Mouse (Mus musculus) C2C12 (cell line): ENCODE results near the gene Map10.

ENCODE experiments used
- CEBPB ChIP-seq: IDR thresholded peaks from one replicate; pipeline ENCODE4 v1.6.1; 2011; ENCODE audit warnings: low read depth, mild to moderate bottlenecking, control low read depth, moderate library complexity
- CTCF ChIP-seq: IDR thresholded peaks from one replicate; pipeline ENCODE4 v1.5.1; 2011; ENCODE audit not compliant: control insufficient read depth, insufficient read depth, insufficient read length

DNA sequence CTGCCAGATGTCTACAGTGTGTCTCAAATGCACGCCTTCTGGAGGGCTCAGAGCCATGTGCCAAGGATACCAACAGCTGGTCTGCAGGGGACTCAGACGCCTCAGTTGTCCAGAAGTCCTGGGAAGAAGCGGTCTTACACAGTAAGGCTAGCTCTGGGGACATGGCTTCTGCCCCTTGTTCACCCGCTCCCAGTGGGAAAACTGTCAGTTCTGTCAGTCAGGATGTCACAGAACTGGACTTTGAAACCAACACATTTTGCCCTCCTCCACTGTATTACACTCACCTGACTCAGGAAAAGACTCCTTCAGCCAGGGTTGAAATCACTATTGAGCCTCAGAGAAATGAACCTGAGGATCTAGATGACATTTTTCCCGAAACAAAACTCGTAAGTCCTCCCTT, 802 bp downstream of the Map10 start:
- TF ChIP-seq CEBPB, result no peak
- no peak for TF ChIP-seq CTCF
